Mouse (Mus musculus) spleen, postnatal 36 days (tissue): ENCODE results near the gene Castor1.

ENCODE experiments used
- DNase-seq, 2 experiments: peaks; one replicate each; pipeline ENCODE4 v3.0.0; 2022; ENCODE audit warnings: low spot score in 2 of 2, mixed read lengths in 1 of 2

The Castor1 gene

GRCm38 (mm10) chr11:4235052-4235655 lies 17.1 kb downstream of the Castor1 start:
- DNase-seq, result no peak

- peak; percentile 66 to 74 for DNase-seq
Measured at GRCm38 (mm10) chr11:4235665-4236545, 17.9 kb downstream of the Castor1 start, which contains the start of gene Osm. Gene Osm (plus strand): TSS chr11:4236420.

- DNase-seq, result peak in 1 of 2 experiments; percentile 38
Measured at GRCm38 (mm10) chr11:4236546-4237067, 18.6 kb downstream of the Castor1 start.

GRCm38 (mm10) chr11:4237389-4237912 lies 19.4 kb downstream of the Castor1 start:
- DNase-seq, result peak; percentile 80 to 81

GRCm38 (mm10) chr11:4238167-4238566 lies 20.1 kb downstream of the Castor1 start:
- DNase-seq, result no peak

GRCm38 (mm10) chr11:4239691-4240090 lies 21.7 kb downstream of the Castor1 start:
- DNase-seq, result no peak

- DNase-seq, result no peak
Measured at GRCm38 (mm10) chr11:4240151-4240550, 22.1 kb downstream of the Castor1 start.

- DNase-seq, result no peak
Measured at GRCm38 (mm10) chr11:4241180-4241579, 23.2 kb downstream of the Castor1 start.

- DNase-seq, result no peak
Measured at GRCm38 (mm10) chr11:4246126-4246525, 28.1 kb downstream of the Castor1 start.

GRCm38 (mm10) chr11:4246623-4247022 lies 28.6 kb downstream of the Castor1 start:
- no peak for DNase-seq

GRCm38 (mm10) chr11:4247201-4247959 lies 29.4 kb downstream of the Castor1 start:
- no peak for DNase-seq

- DNase-seq, result no peak
Measured at GRCm38 (mm10) chr11:4249151-4249550, 31.1 kb downstream of the Castor1 start.

GRCm38 (mm10) chr11:4250290-4250689 lies 32.3 kb downstream of the Castor1 start:
- DNase-seq, result no peak

GRCm38 (mm10) chr11:4251376-4251775 lies 33.4 kb downstream of the Castor1 start:
- DNase-seq, result no peak

GRCm38 (mm10) chr11:4252886-4253285 lies 34.9 kb downstream of the Castor1 start:
- no peak for DNase-seq

GRCm38 (mm10) chr11:4256846-4257607 lies 39.0 kb downstream of the Castor1 start, which contains the start of gene Lif:
Gene Lif (plus strand): TSS chr11:4257557.
- no peak for DNase-seq

- DNase-seq, result no peak
Measured at GRCm38 (mm10) chr11:4257756-4258155, 39.7 kb downstream of the Castor1 start.

- DNase-seq, result peak; percentile 75 to 76
Measured at GRCm38 (mm10) chr11:4258657-4259082, 40.6 kb downstream of the Castor1 start.

GRCm38 (mm10) chr11:4260463-4261187 lies 42.6 kb downstream of the Castor1 start:
- DNase-seq, result no peak

GRCm38 (mm10) chr11:4261188-4261494 lies 43.1 kb downstream of the Castor1 start:
- peak; percentile 45 to 49 for DNase-seq
